Mouse (Mus musculus): ENCODE measurements around the gene Rhobtb1. TPM values are rescaled to one million over a fixed set of nuclear protein-coding genes. Genes with fewer than 3 reads are reported as not detected.

The Rhobtb1 gene
- total RNA-seq, 2 experiments from 2014 or later: 10.5 to 11.8 TPM

DNA sequence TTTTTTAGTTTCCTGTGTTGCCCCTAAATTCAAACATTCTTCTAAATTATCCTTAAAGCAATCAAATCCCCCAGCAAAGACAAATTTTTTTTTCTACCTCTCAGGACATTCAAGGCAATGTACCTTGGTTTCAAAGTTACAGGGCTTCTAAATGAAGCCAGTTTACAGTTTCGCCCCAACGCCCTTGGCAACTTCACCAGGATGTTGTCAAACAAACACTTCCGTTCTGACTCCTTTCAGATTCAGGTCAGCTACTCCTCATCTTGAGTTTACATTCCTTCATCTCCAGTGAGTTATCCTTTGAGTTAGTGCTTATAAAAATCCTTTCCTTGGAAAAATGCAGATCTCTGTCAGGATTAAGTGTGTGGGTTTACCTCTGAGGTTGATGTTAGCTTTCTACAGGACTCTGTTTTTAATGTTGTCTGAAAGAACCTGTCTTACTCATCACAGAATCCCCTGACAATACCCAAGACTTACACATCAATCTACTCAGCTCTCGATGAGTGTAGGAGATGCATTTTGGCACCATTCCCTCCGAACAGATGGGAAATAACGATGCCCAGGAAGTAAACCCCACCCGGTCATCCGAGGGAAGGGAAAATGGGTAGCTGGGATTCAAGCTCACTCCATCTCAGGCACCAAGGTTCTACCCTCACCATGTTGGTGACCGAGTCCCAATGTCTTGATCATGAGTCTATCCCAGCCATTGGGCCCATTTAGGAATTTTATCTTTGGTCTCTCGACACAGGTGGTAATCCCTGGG lies 94.9 kb downstream of the Rhobtb1 start:
- DNase-seq (ENCODE audit: low spot score in 2 of 2): no peak

DNA sequence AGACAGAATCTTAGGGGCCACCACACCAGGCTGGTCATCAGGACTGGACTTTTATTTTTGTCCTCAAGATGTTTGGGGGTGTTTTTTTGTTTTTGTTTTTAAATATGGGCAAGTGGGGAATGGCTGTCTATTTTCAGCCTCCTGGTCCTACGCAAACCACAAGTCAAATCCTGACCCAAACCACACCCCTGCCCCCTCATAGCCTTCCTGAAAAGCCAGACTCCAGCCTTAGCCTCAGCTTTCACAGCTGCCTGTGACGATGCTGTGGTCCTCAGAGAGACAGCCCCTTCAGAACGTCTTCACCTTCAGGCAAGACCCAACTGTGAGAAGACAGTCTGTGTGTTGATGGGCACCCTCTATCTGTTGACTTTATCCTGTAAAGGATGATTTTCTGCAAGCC lies 95.5 kb downstream of the Rhobtb1 start:
- no peak for DNase-seq (ENCODE audit: low spot score in 2 of 2)

DNA sequence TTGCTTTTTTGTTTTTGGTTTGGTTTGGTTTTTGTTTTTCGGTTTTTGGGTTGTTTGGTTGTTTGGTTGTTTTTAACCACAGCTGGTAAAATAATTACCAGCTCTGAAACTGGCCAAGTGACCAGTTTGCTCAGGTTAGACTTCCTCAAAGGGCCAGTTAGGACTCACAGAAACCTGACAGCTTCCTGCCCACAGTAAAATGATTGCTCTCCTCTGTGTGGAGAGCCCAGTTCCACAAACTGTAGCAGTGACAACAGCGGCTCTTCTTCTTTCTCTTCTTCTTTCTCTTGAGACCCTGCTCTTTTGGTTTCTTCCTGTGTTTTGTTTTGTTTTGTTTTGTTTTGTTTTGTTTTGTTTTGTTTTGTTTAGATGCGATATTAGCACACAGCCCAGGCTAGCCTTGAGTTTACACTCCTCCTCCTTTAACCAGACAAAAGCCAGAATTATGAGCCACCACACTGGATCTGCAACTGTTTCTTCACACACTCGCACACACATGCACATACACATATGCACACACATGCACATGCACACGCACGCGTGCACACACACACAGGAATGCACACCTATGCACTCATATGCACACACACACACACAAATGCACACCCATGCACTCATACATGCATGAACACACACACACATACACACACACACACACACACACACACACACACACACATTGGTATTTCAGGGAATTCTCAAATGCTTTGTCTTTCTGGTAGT lies 96.2 kb downstream of the Rhobtb1 start:
- DNase-seq (ENCODE audit: low spot score in 2 of 2): no peak

DNA sequence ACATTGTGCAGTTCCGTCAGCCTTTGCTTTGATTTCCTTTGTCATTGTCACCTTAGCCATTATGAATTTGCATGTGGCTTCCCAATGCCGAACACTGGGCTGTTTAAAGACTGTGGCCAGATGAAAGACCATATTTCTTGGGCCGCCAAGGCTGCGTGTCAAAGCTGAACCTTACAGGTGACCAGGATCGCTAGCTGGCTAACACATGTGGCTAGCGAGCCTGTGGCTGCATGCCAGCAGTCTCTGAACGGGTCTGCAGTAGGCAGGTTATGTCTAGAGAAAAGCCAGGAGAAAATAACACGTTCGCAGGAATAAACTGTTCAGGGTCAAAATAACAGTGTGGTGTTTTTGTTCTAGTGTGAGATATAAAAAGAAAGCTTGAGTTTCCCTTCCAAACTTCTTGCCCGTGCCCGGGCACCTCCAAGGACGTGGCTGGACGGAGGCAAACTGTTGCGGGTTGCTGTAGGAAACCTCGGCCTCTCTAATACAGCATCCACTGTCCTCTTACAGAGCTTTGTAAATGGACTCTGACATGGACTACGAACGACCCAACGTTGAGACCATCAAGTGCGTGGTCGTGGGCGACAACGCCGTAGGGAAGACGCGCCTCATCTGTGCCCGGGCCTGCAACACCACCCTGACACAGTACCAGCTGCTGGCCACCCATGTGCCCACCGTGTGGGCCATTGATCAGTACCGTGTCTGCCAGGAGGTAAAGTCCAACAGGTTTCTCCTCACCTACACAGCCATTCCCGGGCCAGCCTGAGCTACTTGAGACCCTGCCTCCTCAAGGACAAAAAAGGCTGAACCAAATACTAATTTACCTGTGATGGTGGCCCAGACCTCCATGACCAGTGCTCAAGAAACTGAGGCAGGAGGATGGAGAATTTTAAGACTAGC lies 97.3 kb downstream of the Rhobtb1 start:
- DNase-seq (ENCODE audit: low spot score in 2 of 2): no peak

DNA sequence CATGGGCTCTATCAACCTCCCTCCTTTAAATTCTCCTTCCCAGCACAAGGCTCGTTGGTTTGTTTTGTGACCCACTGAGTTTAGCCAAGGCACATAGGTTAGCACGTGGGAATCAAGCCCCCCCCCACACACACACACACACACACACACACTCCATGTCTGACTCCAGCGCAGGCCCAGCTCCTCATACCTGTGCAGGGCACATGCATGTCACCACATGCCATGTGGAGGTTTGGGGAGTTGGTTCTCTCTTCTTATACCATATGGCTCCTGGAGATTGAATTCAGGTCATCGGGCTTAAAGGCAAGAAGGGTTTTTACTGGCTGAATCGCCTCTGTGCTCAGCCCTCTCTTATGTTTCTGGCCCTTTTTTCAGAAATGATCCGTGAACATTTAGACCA lies 100.0 kb downstream of the Rhobtb1 start:
- DNase-seq (ENCODE audit: low spot score in 2 of 2): no peak

DNA sequence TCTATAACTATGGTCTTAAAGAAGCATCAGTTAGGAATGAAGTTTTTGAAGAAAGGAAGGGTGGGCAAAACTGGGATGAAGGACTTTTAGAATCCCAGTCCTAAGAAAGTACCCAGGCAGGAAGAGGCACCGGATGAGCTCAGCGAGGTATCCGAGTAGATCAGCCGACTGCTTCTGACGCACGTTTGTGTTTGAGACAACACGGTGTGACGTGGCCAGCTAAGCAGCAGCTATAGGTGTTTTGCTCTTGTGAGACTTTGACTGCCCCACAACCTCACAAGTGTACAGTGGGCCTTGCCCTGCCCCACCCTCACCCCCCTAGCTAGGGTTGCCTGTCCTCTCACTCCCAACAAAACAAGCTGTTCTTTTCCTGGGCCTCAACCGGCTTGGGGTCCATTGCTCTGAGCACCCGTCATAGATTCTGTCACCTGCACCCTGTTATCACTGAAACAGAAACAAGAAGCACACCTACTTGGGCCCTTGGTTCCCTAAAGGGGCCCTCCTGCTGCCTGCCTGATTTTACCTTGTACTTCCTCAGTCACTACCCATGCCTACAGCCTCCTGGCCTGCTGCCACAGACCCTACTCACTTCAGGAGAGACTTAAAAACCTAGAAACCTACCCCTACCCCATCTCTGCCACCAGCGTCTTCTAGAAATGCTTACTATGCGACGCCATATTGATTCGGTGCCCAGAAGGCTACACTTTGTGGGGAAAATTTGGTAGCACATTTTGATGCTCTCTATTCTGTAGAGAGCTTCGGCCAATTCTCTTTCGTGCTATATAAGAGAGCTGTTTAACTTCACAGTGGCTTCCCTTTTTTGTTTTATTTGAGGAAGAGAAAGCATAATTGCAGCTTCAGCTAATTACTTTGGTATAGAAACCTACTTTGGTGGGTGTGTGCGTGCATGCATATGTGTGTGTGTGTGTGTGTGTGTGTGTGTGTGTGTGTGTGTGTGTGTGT lies 101.2 kb downstream of the Rhobtb1 start:
- no peak for DNase-seq (ENCODE audit: low spot score in 2 of 2)

DNA sequence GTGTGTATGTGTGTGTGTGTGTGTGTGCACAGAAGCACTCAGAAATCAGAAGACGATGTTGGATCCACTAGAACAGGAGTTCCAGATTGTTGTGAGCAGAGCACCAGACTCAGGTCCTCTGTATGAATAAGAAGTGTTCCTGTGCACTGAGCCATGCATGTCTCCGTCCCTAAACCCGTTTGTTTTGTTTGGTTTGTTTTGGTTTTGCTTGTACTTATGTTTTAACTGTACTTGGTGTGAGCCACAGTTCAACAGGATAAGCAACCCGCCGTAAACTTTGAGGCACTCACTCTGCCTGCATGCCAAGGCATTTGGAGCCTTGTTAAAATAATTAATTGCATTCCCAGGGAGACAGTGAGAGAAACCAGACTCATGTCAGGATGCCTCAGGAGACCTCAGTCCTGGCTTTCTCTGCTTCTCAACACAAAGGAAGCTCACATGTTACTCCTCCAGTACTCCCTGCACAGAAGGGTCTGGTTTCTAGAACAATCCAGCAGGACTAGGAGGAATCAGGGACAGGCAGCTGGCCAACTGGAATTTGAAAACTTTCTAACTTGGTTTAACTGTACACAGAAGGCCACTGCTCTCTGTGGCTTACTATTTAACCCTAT lies 101.9 kb downstream of the Rhobtb1 start:
- no peak for DNase-seq (ENCODE audit: low spot score in 2 of 2)

DNA sequence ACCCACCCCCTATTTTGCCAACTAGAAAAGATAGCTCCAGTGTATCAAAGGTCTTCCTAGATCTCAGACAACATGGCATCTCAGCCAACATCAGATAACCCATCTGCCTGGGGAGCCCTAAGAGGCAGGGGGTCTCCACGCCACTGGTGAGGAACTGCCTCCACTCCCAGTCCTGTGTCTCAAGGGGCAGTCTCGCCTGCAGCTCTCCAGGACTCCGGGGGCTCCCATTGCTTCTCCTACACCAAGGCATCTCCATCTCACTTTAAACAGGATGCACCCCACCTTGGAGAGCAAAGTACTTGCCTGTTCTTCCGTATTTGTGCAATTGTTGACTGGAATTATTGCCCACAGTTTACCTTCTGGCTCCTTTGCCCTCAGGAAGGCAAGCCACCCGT lies 102.4 kb downstream of the Rhobtb1 start:
- DNase-seq (ENCODE audit: low spot score in 2 of 2): no peak

DNA sequence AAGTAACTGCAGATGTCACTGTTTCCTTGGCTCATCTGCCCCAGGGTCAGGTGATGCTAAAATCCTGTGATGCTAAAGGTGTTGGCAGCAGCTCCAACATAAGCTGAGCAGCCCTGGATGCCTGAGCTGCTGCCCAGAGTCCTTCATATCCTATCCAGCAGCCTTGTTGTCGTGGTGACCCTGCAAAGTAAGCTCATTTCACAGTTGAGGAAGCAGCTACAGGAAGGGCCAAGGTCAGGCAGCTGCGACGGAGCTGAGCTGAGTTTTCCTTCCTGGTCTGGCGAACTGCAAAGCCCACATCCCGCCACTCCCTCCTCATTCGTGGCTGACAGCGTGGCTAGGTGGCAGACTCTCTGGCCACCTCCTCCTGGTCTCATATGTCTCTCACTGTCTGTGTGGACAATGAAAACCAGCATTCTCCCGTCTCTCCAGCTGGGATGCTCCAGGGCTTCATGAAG lies 103.2 kb downstream of the Rhobtb1 start:
- peak in 1 of 2 experiments; percentile 30 for DNase-seq (ENCODE audit: low spot score in 2 of 2)

DNA sequence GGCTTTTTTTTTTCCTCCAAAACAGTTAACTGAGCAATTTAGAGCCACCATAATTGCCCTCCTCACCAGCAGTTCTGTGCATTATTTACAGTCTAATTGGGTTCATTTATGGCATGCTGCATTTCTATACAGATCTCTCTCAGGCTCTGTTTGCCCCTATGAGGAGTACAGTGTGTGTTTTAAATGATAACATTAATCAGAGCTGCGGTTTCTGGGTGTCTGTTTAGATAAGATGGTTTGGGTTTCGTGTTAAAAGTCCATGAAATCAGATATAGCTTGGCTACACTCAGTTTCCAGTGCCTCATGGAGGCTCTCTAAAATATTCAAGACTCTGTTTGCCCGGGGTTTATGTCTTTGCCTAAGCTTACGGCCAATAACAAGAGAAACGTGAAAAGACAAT lies 104.4 kb downstream of the Rhobtb1 start:
- no peak for DNase-seq (ENCODE audit: low spot score in 2 of 2)

DNA sequence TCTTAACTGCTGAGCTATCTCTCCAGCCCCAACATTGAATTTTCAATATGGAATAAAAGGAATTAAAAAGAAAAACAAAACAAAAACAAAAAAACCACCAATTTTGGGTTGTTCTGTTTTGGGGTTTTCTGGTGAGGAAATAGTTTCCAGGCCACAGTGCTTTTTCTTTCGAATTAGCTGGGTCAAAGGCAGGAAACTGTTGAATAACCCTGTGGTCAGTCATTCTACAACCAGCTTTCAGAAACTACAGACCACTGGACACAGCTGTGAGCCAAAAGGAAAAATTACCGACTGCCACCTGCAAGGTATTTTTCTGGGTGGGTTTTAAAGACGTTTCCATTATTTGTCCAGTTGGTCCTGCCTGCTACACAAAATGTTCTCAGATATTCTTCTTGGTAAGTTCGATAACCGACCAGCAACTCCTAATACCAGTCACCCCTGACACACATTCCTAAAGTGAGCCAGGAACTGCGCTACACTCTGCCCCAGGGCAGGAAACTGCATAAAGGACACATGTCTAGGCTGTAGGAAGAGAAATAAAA lies 106.4 kb downstream of the Rhobtb1 start:
- no peak for DNase-seq (ENCODE audit: low spot score in 2 of 2)

DNA sequence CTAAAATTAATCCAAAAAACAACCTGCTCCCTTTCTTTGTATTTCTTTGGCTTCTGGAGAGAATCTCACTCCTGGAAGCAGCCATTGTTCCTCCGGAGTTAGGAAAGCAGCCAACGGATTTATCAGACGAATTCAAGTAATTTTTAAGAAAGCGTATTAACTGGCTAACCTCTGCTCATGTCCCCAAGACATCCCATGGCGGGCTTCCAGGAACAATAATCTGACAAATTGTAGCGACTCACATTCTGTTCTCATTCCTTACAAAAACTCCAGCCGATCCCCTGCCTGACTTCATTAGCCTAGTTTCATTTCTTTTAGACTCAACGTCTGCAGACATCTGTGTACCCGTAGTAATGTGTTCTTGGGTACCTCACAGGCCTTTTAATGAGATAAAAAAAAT lies 107.4 kb downstream of the Rhobtb1 start:
- DNase-seq (ENCODE audit: low spot score in 2 of 2): no peak

DNA sequence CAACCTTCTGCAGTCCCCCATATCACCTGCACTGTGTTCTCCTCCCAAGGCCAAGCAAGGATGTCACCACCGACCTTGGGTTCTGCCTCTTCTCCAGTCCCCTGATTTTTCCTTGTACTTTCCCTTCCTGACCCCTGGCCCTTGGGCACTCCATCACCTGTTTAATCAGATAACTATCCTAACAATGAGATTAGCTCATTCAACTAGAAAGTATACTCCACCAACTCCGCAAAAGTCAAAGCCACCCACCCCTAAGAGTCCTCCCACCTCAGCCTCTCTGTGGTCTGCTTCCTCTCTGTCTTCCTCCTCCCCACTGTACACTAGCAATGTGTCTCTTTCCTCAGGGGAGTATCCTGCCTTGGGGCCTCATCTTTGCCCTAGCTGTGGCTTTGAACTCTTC lies 107.9 kb downstream of the Rhobtb1 start:
- DNase-seq (ENCODE audit: low spot score in 2 of 2): no peak

DNA sequence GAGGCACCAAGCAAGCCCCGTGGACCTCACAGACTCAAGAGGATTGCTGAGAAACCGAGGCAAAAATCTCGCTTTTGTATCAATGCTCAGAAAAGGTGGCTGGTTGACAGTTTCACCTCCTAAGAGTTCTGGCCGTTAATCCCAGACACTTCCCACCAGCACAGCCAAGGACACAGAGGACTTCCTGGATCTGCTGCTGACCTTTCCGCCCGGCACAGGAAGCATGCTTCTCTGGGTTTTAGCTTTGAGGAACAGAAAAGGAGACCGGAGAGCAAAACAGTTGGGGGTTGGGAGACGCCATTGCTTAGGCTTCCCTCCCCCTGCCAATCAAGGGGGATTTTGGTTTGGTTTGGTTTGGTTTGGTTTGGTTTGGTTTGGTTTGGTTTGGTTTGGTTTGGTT lies 108.7 kb downstream of the Rhobtb1 start:
- no peak for DNase-seq (ENCODE audit: low spot score in 2 of 2)

DNA sequence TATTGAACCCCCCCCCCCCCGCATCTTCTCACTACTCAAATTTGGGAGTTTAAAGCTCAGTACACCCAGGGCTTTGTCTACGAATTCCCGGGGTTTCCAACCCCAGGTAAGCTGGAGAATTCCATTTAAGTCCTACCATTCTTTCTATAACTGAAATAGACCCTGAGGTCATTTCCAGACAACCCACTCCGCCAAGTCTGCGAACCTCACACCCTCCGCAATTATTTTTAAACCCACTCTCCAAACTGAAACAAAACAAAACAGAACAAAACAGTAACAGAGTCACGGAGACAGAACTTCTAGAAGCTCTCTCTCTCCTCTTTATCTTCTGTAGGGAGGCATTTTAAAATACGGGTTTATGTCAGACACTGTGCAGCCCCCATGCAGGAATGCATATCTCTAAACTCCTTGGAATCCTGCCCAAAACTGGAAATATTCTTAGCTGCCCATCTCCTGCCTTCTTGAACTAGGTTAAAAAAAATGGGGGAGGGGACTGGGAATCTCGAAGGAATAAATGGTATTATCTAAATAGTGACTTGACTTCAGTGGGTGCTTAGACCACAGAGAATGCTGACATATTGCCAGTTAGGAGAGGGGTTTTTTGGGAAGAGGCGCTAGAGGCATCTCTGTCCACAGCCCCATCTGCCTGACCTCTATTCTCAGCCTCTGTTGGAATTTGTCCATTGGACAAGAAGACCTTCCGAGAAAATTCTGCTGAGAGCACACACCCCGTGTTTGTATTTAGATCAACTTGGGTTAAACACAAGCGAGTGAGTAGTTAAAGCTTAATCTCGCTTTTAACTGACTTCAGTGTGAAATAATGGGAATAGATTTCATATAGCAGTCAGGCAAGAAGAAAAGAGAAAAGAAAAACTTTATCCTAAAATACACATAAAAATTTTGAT lies 111.9 kb downstream of the Rhobtb1 start:
- DNase-seq (ENCODE audit: low spot score in 2 of 2): no peak

DNA sequence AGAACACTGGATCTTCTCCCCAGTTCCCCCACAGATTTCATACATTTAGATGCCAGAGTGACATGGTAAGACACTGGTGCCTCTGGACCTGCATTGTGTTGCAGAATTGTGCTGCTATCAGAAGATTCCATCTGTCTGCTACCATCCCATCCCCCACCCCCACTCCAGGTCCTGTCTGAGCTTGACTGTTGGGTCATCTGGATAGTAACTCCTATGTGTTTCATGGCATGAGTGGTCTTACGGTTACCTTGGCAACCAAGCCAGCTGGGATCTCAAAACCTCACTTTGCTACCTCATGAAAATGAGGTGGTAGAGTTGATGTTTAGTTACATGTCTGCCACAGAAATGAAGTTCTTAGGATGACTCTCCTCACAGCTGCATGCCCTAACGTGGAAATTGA lies 112.7 kb downstream of the Rhobtb1 start:
- DNase-seq (ENCODE audit: low spot score in 2 of 2): no peak

DNA sequence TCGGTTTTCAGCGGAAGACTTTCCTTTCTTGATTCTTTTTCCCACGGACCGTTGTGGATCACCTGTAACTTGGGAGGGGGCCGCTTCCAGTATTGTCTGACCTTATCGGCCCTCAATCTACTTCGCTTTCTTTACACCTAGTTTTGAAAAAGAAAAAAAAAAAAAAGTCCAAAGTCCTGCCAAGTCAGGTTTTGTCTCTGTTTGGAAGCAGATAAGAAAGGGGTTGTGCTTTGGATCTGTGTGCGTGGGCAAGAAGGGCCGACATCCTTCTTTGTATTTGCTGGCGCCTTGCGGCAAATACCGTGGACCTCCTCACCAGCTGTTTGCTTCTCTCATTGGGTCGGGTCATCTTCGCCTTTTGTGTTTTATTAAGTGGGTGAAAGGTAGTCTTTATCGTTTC lies 114.2 kb downstream of the Rhobtb1 start:
- no peak for DNase-seq (ENCODE audit: low spot score in 2 of 2)

DNA sequence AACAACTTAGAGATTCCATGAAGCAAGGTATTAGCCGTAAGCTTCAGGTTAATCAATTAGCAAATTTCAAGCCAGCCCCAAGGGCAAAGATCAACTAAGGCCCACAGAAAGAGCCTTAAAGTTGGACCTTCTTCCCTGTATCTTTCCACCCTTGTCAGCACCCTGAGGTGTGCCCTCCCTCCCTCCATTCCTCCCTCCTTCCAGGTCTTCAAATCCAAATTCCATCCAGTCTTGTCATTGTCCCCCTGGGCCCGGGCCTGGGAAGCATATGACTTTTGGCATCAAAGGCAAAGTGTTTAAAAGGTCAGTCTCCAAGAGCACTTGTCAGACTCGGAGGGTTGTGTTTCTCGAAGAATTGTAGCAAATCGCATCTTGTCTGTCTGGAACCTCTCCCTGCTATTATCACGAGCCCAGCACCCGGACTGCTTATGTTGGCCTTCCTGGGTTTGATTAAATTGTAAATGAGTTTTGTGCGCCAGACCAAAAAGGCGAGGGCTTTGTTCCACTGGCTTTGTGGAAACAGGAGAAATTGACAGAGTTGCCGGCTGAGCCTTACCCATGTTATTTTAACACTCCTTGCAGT lies 116.9 kb downstream of the Rhobtb1 start:
- DNase-seq (ENCODE audit: low spot score in 2 of 2): no peak
